Mouse (Mus musculus) retina, postnatal 7 days (tissue): ENCODE results near the gene Gm39566.

ENCODE experiments used
- DNase-seq: peaks from one replicate; pipeline ENCODE4 v3.0.0-alpha.2; 2012; ENCODE audit warnings: low read depth, low spot score

Gm39566 gene

DNA sequence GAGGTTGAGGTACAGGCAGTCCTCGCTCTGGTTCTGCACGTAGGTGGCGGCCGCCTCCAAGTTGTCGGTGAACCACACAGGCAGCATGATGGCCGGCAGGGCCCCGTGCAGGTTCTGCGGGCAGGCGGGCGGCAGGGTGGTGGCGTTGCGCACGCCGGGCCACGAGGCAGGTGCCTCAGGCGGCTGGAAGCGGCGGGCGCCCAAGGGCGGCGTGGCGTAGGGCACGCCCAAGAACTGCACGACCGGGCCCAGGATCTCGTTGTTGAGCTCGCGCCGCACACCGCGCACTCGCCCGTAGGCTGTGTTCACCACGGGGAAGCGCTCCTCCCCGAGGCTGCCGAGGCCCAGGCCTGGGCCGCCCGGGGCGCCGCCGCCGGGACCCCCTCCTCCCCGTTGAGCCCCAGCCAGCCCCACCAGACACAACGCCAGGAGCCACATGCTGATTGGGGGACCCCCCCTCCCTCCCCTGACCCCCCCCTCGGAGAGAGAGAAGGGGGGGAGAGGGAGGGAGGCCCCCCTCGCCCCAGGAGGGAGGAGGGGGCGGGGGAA, 19.0 kb upstream of the Gm39566 start:
- no peak for DNase-seq

DNA sequence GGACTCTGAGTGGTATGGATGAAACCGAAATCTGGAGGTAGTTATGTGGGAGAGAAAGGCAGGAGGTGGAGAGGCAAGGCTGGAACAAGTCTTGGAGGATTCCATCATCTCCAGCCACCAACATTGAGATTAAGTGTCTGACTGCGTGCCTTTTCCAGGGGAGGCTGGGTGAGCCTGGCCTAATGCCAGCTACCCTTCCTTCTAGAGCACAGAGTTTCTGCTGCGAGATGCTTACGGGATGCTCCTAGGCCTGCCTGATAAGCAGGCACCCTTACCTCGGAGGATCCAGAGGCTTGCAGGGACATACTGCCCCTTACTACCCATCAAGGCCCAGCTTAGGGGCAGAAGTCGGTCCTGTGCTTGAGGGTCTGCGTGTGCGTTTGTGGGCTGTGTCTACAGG, 18.5 kb upstream of the Gm39566 start:
- DNase-seq, result no peak

DNA sequence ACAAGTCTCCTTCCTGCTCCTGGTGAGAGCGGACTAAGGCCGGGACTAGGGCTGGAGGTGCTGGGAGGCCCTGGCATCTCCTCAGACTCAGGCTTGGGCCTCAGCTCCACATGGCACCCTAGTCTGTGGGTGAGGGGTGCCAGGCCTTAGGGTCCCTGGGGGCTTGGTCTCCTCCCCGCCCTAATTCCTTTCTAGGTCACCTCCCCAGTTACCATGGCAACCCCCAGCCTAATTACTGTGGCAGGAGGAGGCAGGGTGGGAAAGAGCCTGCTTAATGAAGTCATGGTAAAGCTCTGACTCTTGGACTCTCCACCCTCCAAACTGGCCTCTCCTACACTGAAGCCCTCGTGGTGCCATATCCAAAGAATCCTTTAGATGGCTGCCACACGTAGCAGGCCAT, 13.7 kb upstream of the Gm39566 start:
- DNase-seq, result no peak

DNA sequence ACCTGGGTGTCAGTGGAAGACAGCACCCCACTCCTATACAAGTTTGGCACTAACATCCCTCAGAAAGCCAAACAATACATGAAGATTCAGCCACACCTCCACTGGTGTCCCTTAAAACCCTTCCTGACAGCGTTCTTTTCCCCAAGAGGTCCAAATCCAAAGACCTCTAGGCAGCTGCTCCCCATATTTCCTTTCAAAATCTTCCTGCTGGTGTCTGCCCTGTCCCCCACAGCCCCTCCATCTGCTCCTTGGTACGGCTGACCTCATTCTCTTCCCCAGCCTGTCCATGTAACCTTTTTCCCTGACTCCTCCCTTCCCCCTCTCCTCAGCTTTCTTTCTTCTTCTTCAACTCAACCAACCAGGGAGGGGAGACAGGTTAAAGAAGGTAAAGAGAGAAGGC, 8.4 kb upstream of the Gm39566 start:
- no peak for DNase-seq

DNA sequence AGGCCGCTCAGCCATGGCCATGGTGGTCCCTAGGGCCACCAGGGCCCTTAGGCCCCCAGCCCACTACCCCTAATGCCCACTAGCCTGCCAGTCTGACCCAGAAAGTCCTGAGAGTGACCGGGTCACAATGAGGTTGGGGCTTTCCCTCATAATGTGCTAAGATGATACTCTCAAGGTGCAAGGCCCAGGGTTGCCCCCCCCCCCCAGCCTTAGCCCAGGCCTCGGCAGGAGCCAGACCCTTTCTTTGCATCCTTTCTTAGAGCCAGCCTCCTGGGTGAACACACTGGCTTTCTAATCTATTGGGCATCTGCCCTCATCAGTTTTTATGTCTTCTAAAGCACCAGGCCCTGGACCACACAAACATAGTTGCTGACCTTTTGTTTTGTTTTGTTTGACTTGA, 7.0 kb upstream of the Gm39566 start, which contains the start of gene Spem1:
TSS of gene Spem1 (minus strand) at position 101 of the 400 bp plus-strand sequence.
- DNase-seq, result no peak

DNA sequence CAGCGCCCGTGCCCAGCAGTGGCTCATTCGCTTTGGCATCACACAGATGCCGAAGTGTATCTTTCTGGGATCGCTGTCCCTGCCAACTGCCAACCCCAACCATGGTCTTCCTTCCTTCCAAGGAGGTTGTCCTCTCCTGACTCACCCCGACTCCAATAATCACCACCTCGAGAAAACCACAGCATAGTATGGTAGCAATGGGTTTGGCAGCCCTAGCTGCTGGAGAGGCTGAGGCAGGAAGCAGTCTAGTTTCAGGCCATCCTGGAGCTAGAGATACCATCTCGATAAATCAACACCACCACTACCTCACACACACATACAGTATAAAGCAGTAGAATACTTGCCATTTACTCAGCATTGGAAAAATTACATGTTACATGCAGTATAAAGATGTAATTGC, 3.8 kb upstream of the Gm39566 start:
- DNase-seq, result no peak

DNA sequence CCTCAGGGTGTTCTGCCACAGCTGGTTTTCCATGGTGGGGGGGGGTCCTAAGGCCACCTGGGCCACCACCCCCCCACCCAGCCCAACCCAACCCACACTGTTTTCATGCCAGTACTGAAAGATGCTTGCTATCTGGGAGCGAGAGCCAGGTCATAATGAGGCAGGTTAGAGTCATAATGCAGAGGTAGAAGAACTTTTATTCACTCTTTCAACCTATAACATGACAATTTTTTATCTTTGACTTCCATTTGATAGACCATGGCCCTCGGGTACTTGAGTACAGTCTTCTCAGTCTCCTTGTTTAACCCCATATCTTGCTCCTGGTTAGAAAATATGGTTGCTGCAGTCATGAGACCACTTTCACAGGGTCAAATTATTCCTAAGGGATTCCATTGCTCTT, 3.3 kb upstream of the Gm39566 start, which contains the start of gene Spem2:
TSS of gene Spem2 (minus strand) at position 101 of the 400 bp plus-strand sequence.
- no peak for DNase-seq

DNA sequence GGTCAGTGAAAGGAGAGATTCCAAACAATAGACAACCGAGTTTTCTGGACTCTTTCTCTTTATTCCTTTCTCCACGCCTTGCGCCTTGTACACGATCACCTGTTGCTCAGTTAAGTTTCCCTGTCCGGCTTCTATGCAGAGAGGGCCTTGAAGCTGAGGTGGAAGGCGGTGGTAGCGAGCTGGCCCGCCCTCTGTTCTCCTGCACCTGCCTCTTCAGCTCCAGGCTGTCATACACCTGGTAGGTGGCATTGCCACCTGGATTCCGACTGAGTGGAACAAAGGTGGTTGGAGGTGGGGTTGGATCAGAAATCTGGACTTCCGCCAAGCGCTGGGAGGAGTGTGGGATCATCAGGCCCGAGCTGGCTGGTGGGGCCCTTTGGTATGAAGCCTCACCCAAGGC, 1.4 kb upstream of the Gm39566 start:
- no peak for DNase-seq

DNA sequence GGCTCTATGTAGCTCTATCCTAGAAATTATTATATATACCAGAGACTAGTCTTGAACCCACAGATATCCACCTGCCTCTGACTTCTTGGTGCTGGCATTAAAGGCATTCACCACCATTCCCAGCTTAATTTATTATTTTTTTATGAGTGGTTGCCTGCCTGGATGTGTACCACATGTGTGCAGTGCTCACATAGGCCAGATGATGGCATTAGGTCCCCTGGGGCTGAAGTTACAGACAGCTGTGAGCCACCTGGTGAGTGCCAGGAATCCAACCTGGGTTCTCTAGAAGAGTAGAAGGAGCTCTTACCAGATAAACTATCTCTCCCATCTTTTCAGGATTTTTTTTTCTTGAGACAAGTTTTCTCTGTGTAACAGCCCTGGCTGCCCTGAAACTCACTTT, 4.8 kb downstream of the Gm39566 start:
- DNase-seq, result no peak

DNA sequence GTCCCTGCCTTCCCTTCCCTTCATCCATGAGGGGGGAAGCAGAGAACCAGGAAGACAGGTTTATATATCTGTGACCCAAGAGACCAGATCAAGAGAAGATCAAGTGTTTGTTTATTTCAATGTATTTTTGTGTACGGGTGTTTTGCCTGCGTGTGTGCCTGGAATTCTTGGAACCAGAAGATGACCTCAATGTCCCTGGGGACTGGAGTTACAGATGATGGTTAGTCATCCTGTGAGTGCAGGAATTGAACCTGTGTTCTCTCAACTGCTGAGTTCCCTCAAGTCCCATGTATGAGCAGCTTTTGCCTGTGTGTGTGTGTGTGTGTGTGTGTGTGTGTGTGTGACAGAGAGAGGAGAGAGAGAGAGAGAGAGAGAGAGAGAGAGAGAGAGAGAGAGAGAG, 7.5 kb downstream of the Gm39566 start:
- DNase-seq, result no peak

DNA sequence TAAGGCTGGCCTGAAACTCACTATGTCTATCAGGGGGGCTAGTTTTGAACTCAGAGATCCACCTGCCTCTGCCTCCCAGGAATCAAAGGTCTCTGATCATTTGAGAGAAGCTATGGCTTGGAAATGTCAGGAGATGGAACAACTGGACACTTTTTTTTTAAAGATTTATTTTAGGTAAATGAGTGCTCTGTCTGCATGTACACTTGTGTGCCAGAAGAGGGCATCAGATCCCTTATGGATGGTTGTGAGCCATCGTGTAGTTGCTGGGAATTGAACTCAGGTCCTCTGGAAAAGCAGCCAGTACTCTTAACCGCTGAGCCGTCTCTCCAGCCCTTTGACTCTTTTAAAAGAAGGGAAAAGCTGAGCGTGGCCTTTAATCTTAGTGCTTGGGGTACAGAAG, 8.7 kb downstream of the Gm39566 start:
- no peak for DNase-seq

DNA sequence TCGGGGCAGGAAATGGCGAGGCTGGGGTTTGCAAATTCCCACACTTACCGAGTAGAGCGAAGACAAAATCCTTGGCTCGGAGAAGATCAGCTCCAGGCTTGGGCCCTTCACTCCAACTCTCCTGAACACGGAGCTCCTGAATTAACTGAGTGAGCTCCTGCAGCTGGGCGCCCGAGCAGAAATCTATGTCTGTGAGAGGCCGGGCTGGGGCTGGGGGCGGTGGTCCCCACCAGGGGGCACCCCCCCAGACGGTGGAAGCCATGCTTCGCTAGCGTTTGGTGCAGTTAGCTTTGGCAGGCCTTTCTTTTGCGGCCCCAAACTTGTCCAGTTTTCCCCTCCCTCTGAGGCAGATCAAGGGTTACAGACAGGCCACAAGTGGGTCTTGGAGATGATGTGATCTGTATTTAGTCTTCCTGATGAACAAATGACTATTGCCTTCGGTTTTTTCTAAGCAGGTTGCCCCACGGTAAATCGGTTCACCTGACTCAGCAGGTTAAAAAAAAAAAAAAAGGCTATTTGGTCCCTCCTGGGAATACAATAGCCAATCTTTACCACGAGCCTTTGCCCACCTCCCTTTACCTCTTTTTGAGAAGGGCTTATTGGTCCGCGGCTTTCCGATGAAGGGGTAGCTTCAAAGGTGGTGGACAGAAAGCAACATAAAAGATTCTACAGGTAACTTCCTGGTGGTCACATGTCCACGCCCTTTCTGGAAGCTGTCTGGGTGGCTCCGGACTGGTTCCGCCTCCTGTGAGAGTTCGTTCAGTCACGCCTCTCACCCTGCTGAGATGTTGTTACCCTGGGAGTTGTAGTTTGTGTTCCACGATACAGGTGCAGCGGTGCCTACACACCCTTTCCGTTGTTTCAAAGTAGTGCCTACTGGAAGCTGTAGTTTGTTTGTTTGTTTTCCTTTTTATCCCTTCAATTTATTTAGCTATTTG, 9.9 kb downstream of the Gm39566 start, which contains the start of gene Tmem102:
TSS of gene Tmem102 (minus strand) at position 653 of the 938 bp plus-strand sequence.
- DNase-seq, result no peak

DNA sequence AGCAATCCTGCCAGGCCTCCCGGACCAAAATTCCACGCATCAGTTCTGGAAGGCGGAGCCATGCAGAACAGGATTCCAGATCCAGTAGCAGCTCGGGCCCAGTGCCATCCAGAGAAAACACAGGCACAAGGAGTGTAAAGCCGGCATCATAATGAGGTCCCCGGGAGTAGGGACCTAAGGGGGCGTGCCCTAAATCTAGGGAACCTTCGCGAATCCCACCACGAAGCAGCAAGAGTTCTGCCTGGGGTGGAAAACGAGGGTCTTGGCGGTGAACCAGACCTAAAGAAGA, 10.5 kb downstream of the Gm39566 start:
- DNase-seq, result no peak

DNA sequence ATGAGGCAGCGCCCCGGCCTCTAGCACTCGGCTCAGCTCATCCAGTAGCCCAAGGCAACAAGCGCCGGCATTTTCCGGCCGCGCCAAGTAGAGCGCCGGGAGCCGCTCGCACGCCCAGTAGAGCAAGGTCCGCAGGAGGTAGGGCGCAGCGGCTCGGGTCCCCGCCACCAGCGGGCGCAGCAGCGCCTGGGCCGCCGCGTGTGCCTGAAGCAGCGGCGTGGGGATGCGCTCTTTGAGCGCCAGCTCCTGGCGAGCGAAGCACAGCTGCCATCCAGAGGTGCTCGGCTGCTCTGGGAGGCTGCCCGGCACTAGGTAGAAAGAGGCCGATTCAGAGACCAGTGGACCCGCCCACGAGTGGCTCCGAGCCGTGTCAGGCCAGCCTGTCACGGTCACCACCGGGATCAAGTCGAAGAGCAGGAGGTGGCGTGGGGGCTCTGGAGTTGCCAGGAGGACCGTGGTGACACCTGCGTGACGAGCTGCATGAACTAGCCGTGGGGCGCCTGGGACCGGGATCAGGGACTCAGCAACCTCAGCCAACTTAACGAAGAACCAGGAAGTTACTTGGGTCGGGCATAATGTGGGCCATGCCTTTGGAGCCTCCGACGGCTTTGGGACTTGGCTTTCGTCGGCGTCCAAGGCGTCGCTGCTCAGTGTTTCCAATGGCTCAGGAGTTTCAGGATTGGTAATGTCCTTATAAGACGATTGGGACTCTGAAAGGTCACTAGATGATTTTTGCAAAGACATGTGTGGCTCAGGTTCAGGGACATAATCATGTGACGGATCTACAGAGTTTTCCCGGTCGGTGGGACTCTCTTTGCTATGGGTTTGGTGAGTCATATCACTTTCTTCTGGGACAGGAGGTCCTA, 11.1 kb downstream of the Gm39566 start:
- DNase-seq, result peak; percentile 63

DNA sequence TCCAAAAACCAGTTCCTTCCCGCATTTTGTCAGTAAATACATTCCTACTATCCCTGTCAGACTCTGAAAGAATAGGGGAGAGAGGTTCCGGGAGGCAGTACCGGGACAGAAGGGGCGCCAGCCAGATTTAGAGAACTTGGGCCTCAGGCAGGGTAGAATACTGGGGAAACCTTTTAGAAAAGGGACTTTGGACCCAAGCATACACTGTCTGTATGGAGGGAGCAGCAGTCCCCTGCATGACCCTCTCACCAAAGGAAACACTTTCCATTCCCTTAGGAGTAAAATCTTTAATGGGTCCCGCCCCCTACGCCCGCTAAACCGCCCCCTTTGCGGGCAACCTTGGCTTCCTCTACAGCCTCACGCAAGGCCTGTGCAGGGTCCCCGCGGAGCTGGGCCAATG, 11.8 kb downstream of the Gm39566 start:
- no peak for DNase-seq

DNA sequence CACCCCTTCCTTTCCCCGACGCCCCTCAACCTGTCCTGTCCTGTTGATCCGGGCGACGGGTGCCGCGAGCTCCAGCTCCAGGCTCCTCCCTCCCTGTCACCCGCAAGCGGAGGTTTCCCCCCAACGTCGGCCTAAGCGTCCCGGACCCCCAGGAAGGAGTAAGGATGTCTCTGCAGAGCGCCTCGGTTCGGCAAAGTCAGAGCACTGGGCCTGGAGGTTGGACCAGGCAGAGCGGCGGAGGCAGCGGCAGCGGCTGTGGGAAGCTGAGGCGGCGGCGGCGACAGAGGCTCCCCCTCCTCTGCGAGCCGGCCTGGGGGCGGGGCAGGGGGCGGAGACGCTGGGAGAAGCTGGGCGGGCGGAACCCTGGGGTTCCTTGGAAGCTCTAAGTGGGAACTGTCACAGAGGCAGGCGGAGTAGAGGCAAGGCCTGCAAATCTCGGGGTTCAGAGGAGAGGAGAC, 12.4 kb downstream of the Gm39566 start:
- peak; percentile 64 for DNase-seq

DNA sequence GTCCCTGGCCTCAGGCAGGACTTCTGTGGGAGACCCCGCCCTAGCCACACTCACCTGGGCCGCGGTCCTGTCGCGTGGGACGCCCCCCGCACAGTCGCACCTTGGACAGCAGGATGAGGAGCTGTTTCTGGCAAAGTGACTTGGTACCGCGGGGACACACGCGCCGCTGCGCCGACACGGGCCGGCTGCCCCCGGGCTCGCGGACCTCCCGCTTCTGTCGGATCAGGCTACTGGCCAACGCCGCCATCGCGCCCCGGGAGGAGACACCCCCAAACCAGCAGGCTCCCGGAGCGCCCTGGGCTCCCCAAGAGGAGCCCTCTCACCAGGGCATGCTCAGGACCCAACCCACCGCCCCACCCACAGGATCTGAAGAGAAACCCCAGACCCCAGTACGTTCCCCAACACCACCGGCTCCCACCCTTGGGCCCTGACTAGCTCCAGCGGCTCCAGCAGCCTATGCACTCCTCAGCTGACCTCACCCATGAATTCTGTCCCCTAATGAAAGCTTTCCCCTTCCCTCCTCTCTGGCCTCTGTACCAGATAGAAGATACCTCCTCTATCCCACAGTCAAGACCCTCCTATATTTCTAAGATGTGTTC, 13.6 kb downstream of the Gm39566 start, which contains the start of gene Fgf11:
TSS of gene Fgf11 (minus strand) at position 479 of the 599 bp plus-strand sequence.
- DNase-seq, result no peak

DNA sequence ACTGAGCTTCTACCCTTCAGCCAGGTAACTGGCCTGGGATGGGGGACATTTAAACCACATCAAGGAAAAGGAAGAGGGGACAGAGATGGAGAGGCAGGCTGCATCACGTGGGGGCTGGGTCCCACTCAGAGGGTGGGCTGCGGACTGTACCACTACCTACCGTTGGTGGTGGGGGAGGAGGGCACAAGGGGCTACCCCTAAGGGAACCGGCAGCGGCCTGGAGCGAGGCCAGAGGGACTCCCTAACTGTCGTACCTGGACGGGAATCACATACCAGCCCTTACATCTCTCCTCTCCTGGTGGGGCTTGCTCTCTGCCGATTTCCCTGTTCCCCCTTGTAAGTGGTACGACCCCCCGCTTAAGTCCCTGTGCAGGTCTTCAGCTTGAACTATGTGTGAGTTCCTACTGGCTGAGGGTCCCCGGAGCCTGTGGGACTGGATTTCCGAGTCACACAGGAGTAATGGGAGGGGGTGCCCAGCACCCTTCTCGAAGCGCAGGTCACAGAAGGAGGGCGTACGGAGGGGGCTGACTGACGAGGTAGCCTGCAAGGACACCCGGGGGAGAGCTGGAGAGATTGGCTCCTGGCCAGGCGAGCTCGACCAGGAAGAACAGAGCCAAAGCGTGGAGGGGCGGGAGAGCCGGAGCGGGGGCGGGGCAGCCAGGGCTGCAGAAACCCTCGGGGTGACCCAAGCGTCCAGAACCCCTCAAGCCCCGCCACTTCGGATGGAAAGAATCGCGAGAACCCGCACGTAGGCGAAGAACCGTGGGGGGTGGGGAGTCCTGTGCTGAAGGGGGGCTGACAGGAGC, 14.5 kb downstream of the Gm39566 start:
- DNase-seq, result peak; percentile 73

DNA sequence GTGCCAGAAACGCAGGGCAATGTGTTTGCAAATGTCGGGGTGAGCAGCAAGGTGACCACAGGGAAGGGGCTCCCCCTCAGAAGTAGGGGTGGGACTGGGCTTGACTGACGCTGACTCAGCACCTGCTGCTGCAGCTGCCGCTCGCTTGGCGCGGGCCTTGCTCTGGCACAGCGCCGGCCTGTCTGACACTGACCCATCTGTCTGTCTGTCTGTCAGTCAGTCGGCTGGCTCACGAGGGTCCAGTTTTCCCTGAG, 15.0 kb downstream of the Gm39566 start:
- no peak for DNase-seq

DNA sequence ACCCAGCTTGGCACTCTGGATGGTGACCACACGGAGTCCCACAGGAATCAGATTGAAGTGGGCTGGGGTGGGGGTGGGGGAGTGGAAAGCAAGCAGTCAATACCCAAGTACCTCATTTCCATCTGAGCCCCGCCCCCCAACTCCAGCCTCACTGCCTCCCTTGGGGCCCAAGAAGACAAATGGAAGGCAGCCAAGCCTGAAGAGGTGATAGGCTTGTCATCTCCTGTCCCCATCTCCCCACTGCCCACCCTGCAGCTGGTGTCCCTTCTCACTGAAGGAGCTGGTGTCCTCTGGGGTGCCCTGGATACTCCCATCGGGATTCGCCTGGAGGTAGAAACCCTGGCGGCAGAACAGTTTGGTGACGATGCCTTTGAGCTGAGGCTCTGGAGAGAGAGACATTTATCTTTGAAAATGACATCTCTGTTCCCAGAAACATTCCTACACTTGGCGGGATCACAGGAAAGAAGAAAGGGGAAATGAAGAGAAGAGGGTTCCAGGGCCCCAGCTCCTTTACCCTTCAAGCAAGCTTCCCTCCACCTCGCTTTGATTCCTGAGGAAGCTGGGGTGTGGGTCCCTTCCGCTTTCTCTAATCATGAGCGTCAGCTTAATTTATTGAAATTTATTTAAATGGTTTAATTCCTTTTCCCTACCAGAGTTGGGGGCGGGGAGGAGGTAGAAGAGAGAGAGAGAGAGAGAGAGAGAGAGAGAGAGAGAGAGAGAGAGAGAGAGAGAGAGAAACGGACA, 15.5 kb downstream of the Gm39566 start:
- no peak for DNase-seq
